Mouse (Mus musculus): Measurements from ENCODE around the gene Sowahb. TPM values are rescaled to one million over a fixed set of nuclear protein-coding genes. Genes with fewer than 3 reads are reported as not detected.
A peak's percentile ranks its signal among the peaks of the same experiment; 100 is the strongest.

Gene Sowahb
- total RNA-seq, 2 experiments from 2014 or later = 24.2 to 26.4 TPM

DNA sequence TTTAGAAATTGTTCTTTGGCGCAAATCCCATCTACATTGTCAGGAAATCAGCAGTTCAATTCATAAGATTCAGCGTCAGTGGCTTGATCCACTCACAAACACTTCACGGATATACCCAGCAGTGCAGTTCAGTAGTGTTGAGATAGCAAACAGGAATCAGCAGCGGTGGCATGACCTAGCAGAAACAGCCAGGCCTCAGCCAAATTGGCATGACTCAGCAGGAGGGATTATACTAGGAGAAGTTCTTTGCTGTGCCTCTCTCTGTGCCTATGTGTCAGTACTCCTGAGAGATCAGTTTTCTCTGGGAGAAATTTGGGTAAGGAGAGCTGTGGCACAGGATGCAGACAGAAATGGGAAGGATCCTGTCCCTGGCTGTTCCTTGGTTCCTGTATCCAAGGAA lies 16.0 kb upstream of the Sowahb start:
- no peak for DNase-seq (ENCODE audit: extremely low spot score in 1 of 2, low spot score in 2 of 2)
- no peak for TF ChIP-seq CTCF (IDR thresholded peaks at IDR 0.05)
- intact Hi-C loops (cut with DNase I) = loop anchor here (1.0 kb wide), 1 partner anchor 13 kb away; no protein-coding TSS in a partner anchor
- Histone ChIP-seq H3K4me3 (no peak overlapping the region), H3K27ac (no peak overlapping the region)

DNA sequence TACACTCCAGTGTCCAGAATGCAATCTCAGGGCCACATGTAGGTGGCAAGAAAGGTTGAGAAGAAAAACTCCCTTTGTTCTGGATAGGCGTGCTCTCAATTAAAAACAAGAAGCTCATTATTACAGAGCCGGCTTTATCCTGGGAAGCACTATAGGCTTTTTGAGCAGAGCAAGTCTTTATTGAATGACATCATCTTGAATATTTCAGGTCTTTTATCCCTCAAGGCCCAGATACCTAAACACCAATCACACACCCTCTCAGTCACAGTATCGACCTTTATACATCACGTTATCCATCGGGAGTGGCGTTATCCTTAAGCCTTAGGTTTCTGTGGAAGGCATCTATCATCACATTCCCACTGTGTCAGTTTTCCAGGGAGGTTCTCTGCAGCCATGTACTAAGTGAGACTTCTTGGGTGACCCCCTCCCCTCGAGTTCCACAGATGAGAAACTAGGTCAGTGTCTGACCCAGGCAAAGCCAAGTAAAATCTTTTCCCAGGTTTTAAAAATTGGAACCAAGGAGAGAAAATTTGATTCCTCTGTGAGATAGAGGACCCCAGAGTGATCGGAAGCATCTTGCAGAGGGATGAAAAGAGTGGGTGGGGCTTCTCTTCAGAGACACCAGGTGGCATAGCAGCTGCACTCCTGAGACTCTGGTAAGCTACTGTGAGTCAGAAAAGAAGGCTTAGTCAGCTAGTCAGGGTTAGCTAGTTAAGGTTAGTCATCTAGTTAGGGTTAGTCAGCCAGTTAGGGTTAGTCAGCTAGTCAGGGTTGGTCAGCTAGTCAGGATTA lies 9.0 kb upstream of the Sowahb start:
- DNase-seq (ENCODE audit: extremely low spot score in 1 of 2, low spot score in 2 of 2) = no peak
- TF ChIP-seq CTCF (IDR thresholded peaks at IDR 0.05) = peak; percentile 24
- intact Hi-C loops (cut with DNase I) = no loop called here
- Histone ChIP-seq H3K27ac (no peak overlapping the region), H3K4me3 (no peak overlapping the region)

DNA sequence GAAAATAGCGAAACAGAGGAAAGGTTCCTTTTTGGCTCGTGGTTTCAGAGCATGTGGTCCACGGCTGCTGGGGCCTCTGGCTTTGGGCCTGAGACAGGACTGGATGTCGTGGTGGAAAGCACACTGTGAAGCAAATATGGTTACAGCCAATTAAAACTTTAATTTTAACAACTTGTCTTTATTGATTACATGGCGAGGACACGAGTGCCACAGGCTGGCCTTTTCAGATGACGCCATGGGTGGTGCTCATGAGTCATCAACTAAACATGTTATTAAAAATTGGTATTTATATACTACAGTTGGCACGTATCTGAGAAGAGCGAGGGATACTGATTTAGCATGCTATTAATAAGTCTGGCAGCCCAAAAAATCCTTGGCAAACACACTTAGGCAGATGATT lies 7.1 kb upstream of the Sowahb start:
- no peak overlapping the region for H3K27ac ChIP-seq
- H3K4me3 ChIP-seq = no peak overlapping the region
- intact Hi-C loops (cut with DNase I) = no loop called here
- no peak for TF ChIP-seq CTCF (IDR thresholded peaks at IDR 0.05)
- DNase-seq (ENCODE audit: extremely low spot score in 1 of 2, low spot score in 2 of 2) = no peak

DNA sequence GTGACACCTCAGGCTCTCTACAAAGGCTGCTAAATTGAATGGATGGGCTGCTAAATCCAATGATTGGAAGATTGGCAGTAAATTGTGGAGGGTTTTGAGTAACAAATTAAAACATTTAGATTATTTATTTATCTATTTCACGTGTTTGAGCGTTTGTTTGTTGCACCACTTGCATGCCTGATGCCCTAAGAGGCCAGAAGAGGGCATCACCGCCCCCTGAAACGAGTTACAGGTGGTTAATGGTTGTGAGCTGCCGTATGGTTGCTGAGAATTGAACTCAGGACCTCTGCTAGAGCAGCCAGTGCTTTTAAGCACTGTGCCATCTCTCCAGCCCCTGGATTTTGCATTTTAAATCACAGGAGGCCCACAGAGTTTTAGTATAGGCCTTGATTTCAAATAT lies 6.2 kb upstream of the Sowahb start:
- no peak for DNase-seq (ENCODE audit: extremely low spot score in 1 of 2, low spot score in 2 of 2)
- Histone ChIP-seq H3K4me3 (no peak overlapping the region), H3K27ac (no peak overlapping the region)
- TF ChIP-seq CTCF (IDR thresholded peaks at IDR 0.05) = no peak; the same call in 1 of the 2 replicates
- intact Hi-C loops (cut with DNase I) = no loop called here

DNA sequence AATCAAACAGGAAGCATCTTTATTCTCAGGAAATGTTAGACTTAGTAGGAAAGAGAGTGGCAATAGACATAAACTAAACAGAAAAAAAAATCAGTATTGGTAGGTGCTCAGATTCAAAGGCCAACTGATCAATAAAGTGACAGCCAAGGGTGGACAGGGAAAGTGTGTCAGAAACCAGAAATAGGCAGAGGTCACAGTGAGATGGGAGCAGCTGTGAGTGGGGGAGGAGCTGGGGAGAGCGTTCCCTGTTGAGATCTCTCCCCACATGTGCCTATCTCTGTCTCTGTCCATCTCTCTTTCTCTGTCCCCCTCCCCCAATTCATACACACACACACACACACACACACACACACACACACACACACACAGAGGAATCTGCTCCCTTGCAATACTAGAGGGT lies 5.1 kb upstream of the Sowahb start:
- no peak overlapping the region for H3K4me3 ChIP-seq
- no peak for DNase-seq (ENCODE audit: extremely low spot score in 1 of 2, low spot score in 2 of 2)
- TF ChIP-seq CTCF (IDR thresholded peaks at IDR 0.05) = no peak
- intact Hi-C loops (cut with DNase I) = loop anchor here (5.0 kb wide), 2 partner anchors 93 to 112 kb away; no protein-coding TSS in a partner anchor
- H3K27ac ChIP-seq = no peak overlapping the region

DNA sequence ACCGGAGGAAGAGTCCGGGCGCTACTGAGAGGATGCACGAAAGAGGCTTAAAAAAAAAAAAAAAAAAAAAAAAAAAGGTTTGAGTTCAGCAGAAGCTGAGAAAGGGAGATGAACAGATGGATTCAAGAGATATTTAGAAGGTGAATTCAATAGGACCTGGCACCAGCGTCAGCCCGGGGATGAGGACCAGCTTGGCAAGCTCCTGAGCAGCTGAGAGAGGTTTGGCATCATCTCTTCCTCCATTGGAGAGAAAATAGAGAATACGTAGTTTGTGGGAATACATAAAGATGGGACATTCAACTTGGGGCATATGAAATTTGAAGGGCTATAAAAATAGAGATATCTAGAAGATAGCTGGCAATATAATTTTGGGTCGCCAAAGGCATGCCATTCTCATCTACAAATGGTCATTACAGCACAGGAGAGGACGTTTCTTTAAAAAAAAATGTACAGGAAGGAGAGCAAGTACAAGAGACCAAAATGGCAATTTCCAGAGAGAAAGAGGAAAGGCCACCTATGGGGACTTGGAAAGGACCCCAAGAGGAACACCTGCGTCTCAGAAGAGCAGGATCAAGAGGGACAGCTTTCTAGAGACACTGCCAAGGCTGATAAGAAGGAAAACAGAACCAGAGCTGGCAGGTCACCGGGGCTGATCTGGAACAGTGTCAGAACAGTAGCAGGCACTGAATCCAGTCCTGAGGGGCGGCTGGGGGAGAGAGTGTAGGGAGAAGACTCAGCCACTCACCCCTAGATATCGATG lies 3.8 kb upstream of the Sowahb start:
- Histone ChIP-seq H3K27ac (no peak overlapping the region), H3K4me3 (no peak overlapping the region)
- DNase-seq (ENCODE audit: extremely low spot score in 1 of 2, low spot score in 2 of 2) = no peak
- intact Hi-C loops (cut with DNase I) = loop anchor here (5.0 kb wide), 2 partner anchors 91 to 114 kb away; no protein-coding TSS in a partner anchor
- TF ChIP-seq CTCF (IDR thresholded peaks at IDR 0.05) = no peak

DNA sequence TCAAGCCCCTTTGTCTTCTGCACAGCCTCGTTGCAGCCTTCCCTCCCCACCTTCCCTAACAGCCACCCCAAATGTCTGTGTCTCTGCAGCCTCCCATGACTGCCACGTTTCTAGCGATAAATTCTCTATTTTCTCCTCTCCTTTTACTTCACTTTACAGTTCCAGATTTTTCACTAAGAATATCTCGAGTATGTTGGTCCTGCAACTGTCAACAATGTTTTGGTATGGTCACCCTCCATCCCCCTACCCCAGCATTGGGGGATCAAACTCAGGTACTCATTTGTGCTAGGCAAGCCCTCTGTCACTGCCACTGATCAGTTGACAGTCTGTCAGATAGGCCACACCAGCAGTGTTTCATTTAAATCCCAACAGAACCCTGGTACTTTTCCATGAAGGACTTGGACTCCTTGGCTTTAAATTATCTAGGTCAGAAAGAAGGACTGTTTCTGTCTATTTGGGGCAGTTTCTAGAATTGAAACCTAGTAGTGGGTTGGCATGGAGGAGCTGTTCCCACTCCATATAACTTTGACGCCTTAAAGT lies 1.6 kb upstream of the Sowahb start:
- intact Hi-C loops (cut with DNase I) = loop anchor here (2.0 to 5.0 kb wide), 3 partner anchors 66 to 116 kb away; no protein-coding TSS in a partner anchor
- no peak for TF ChIP-seq CTCF (IDR thresholded peaks at IDR 0.05)
- Histone ChIP-seq H3K27ac (peak overlapping the region; percentile 92; the same call in 1 of the 2 replicates), H3K4me3 (peak overlapping the region; percentile 69; the same call in 1 of the 2 replicates)
- DNase-seq (ENCODE audit: extremely low spot score in 1 of 2, low spot score in 2 of 2) = no peak

DNA sequence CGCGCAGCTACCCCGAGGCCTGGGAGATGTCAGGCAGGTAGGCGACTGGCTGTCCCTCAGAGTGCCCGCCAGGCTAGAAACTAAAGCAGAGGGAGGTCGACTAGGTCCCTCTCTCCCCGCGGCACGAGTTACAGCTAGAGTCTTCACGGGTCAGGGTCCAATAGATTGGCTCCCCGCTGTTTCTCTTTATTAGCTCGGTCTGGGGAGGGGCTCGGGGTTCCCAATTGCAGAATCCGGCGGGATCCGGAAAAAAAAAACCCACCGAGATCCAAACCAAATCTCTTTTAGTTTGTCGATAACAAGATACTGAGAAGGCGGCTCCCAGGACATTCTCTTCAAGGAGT lies 521 bp upstream of the Sowahb start:
- Histone ChIP-seq H3K4me3 (peak overlapping the region; percentile 69), H3K27ac (peak overlapping the region; percentile 92)
- no peak for DNase-seq (ENCODE audit: extremely low spot score in 1 of 2, low spot score in 2 of 2)
- no peak for TF ChIP-seq CTCF (IDR thresholded peaks at IDR 0.05)
- intact Hi-C loops (cut with DNase I) = loop anchor here (2.0 to 5.0 kb wide), 3 partner anchors 45 to 117 kb away; no protein-coding TSS in a partner anchor

DNA sequence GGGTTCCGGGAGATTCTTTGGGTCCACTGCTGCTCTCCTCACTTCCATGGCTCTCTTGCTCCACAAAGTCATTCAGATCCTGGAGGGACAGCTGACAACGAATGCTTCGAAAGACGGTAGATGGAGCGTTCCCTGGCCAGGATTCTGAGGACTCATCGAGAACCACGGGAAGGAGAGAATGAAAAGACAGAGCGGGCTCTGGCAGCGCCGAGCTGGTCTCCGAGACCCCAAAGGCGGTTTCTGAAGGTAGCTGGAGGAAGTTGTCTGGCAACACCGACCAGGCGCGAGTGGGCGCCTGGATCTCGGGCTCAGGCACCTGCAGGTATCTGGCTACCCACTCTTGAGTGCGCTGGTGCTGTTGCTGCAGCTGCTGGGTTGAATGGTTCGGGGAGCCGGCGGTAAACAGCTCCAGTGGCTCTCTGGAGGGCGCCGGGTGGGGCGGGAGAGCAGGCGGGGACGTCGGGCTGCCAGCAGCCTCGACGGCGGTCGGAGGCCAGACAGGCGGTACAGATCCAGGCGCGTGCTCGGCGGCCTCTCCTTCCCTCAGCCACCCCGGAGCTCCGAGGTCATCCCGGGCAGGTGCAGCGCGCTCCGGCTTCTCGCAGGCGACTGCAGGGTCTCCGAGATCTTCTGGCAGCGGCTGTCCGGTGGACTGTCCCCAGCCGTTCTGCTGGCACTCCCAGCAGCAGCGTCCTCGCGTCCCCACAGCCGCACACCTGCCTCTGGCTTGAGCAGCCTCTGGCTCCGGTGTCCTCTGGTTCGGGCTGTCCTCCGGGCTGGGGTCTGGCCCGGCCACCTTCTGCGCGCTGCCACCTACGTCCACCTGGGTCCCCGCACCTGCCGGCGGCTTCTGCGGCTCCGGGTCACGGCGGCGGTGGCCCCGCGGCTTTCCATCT lies 886 bp downstream of the Sowahb start:
- H3K27ac ChIP-seq = peak overlapping the region; percentile 92
- intact Hi-C loops (cut with DNase I) = loop anchor here (1.0 to 2.0 kb wide), 2 partner anchors 39 to 43 kb away; no protein-coding TSS in a partner anchor

DNA sequence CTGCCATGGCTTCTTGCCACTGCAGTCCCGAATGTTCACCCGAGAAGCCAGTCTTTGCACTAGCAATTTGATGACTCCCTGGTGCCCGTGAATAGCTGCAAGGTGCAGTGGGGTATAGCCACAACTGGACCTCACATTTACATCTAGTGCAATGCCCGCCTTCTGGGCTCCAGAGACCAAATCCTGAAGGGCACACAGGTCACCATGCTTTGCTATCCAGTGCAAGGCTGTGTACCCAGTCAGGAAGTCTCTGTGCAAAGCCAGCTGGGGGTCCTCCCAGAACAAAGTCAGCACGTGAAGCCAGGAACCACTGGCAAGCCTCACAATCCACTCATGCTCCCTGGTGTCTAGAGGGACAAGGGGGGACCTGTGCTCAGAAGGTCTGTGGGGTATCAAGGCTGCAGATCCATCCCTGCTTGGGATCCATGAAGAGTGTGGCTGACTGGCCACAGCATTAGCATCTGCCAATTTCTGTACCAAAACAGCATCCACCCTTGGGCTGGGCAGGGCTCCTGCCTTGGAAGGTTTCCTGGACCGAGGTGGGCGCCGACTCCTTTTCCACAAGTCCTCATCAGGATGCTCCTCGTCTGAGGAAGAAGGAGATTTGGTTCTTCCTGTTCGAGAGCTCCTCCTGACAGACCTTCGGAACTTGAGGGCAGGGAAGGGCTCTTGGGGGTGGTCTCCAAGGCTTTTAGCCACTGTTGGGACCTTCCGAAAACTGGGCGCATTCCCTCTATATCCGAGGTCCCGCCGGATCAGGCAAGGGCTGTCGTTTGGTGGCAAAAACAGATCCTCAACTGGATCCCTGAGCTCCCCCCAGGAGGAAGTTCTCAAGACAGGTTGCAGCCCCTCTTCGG lies 1.8 kb downstream of the Sowahb start:
- DNase-seq (ENCODE audit: extremely low spot score in 1 of 2, low spot score in 2 of 2) = peak in 1 of 2 experiments; percentile 49
- TF ChIP-seq CTCF (IDR thresholded peaks at IDR 0.05) = no peak
- Histone ChIP-seq H3K27ac (peak overlapping the region; percentile 92), H3K4me3 (peak overlapping the region; percentile 69)
- intact Hi-C loops (cut with DNase I) = loop anchor here (1.0 kb wide), 1 partner anchor 38 kb away; no protein-coding TSS in a partner anchor

More for the DNA sequence above, 886 bp downstream of the Sowahb start:
- H3K4me3 ChIP-seq = peak overlapping the region; percentile 69
- peak in 1 of 2 experiments; percentile 34 for DNase-seq (ENCODE audit: extremely low spot score in 1 of 2, low spot score in 2 of 2)
- TF ChIP-seq CTCF (IDR thresholded peaks at IDR 0.05) = no peak

All from left cerebral cortex, adult 2 months (tissue).